Mouse (Mus musculus): Measurements from ENCODE around the gene Arl4c. TPM values are rescaled to one million over a fixed set of nuclear protein-coding genes. Genes with fewer than 3 reads are reported as not detected.

Gene Arl4c
- polyA plus RNA-seq (2017; shearing (Covaris generic)): 10 to 100 TPM; 17.3 to 19.6 TPM

DNA sequence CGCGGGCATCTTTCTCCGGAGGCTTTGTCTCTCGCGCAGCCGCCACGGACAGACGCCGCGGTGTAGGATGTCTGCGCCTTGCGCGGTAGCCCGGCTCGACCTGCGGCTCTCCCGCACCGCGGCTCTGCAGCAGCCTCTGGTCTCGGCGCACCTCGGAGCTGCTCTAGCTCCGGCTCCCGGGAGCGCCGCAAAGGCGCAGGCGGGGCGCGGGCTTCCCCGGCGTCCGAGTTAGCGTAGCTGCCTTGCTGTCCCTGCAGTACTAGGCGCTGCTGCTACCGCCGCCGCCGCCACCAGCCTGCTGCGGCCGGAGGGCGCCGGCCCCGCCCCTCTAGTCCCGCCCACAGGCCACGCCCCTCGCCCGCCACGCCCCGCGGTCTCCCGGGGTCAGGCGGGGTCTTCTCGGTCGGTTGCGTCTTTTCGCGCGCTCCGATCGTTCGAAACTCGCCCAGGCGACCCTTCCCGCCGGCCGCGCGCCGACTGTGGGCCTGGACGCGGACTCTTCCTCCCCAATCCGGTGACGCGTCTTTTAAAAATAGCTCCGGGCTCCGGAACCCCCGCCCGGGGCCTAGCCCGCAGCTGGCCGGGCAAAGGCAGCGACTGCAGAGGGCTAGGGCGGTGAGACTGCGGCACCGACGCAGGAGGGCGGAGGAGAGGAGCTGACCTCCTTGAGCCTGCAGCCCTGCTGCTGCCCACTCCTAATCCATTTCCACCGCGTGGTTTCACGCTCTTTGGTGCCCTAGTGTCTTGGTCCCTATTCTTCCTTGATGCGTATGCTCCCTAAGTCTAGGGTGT lies at the start of gene Arl4c:
Gene Arl4c (minus strand): TSS at position 352 of the 792 bp plus-strand sequence.
- peak; percentile 50 for ATAC-seq

GRCm38 (mm10) chr1:88751332-88751731 lies 49.3 kb upstream of the Arl4c start:
- no peak for ATAC-seq

DNA sequence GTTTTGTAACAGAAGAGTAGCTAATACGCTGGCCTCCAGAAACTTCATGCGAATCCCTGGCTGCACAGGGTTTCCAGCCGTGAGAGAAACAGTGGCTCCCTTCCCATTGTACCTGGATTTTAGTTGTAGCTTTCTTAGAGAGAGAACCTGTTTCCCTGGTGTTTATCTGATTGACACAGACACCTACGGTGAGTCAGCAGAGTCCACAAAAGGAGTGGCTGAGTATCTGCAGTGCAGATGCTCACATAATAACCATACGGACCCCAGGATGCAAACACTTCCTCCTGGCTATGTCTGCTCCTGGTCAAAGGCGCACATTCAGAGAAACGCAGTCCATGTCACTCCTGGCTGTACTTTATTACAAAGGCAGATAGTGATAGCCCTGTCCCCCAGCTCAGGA lies 48.6 kb upstream of the Arl4c start:
- ATAC-seq: no peak

- no peak for ATAC-seq
These were observed 48.1 kb upstream of the Arl4c start for GRCm38 (mm10) chr1:88750126-88750525.

GRCm38 (mm10) chr1:88749106-88749505 lies 47.1 kb upstream of the Arl4c start:
- no peak for ATAC-seq

GRCm38 (mm10) chr1:88745256-88745655 lies 43.2 kb upstream of the Arl4c start:
- peak; percentile 80 for ATAC-seq

- no peak for ATAC-seq
These were observed 42.2 kb upstream of the Arl4c start for GRCm38 (mm10) chr1:88744261-88744660.

DNA sequence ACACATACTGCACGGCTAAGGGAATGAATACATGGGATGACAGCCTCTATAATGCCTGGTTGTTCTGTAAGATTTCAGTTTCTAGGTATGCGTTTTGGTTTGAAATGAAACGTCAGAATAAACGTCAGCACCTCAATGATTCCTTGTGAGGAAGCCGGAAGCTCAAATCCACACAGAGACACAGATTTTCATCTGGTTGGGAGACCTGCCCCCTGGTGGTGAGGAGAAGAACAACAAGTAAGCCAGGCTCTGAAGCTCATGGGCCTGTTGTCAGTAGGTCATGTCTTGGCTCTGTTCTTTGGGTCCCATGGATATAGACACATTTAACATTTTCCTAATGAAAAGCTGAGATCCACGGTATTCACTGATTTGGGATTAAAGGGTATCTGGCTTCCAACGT lies 40.4 kb upstream of the Arl4c start:
- peak; percentile 67 for ATAC-seq

DNA sequence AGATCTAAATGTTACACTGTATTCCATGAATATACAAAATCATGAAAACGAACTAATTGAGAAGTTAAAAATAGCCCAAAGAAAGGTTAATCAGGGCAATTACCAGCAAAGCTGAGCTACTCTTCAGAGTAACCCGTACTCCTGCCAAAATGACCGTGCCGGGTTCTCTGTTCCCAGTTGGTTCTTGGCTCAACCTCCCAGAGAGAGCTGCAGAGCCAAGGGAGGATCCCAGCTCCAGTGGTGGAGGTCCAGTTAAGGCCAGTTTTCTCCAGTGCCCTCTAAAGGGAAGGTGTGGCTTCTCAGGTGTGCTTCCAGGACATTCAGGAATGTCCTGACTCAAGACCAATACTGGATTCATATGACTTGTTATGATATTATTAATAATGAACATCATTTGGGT lies 37.5 kb upstream of the Arl4c start:
- ATAC-seq: no peak

GRCm38 (mm10) chr1:88738931-88739330 lies 36.9 kb upstream of the Arl4c start:
- ATAC-seq: no peak

DNA sequence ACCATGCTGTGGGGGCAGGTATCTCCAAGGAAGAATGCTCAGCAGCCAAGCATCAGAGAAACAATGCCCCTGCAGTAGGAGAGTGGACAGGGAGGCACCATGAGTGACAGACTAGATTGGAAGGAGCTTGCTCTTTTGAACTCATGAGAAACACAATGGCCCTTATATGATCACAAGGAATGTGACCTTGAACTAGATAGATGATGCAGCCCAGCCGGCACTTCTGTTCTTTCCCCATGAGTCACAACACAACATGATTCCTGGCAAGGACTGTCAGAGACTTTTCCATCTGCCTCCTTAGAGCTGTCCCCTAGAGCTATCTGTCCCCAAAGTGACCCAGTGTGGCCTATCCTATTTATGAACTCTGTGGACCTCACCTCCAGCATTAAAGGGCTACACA lies 27.5 kb upstream of the Arl4c start:
- no peak for ATAC-seq

DNA sequence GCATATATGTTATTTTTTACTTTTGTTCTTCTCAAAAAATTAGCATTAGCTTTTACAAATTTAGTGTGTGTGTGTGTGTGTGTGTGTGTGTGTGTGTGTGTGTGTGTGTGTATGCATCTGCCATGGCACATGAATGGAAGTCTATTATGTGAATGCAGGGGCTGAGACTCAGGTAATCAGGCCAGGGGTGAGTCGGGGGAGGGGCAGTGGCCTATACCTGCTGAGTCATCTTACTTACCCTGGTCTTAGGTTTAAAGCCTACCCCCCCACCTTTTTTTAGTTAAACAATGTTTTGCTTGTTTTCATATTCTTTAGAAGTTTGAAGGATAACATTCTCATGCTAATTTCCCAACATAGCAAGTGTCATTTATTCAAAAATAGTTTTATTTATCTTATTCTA lies 25.3 kb upstream of the Arl4c start:
- ATAC-seq: no peak

DNA sequence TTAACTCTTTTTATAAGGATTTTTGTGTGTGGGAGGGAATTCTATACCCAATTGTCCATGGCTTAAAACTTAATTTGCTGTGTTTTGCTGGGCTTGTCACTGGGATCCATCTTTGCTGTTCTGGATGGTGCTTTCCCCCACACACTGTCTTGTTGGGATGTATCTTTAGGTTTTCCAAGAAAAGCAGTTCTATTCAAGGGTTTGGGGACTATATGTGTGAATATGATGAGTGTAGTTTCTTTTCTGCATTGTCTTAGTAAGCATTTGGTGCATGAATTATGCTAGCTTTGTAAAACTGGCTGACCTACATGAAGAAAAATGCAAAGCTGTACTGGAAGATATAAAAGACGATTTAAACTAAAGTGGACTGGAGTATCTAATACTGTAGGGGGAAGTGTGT lies 23.7 kb upstream of the Arl4c start:
- ATAC-seq: no peak

GRCm38 (mm10) chr1:88720626-88721229 lies 18.7 kb upstream of the Arl4c start:
- ATAC-seq: peak; percentile 73

GRCm38 (mm10) chr1:88718563-88718962 lies 16.5 kb upstream of the Arl4c start:
- no peak for ATAC-seq

DNA sequence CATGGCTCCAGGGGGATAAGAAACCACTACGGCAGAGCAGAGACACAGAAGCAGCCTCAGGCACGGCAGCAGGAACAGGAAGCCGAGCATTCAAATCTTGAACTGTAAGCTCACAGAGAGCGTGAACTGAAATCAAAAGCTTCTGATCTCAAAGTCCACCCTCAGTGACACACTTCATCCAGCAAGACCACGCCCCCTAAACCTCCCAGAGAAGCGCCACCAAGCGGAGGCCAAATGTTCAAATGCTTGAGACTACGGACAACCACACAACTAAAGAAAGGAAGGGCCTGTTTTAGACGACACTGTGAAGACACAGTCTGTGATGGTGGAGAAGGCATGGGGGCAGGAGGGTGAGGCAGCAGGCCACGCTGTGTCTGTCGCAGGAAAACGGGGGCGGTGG lies 15.7 kb upstream of the Arl4c start:
- ATAC-seq: no peak

DNA sequence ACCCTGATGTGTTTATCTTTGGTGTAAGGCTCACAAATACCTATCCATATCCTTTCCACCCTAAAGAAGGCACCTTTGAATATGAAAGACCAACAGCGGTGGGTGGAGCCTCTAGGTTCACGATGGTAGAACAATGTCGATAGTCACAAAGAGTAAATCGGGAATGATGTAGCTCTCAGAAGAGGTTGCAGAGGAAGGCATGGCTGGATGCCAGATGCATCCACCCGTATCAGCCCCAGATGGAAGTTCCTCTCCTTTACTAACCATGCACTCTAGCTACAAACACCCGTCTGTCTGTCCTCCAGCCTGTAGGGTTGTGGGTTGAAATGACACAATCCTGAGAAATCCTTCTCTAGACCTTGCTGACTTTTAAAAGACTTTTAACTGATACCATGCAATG lies 10.0 kb upstream of the Arl4c start:
- ATAC-seq: no peak

DNA sequence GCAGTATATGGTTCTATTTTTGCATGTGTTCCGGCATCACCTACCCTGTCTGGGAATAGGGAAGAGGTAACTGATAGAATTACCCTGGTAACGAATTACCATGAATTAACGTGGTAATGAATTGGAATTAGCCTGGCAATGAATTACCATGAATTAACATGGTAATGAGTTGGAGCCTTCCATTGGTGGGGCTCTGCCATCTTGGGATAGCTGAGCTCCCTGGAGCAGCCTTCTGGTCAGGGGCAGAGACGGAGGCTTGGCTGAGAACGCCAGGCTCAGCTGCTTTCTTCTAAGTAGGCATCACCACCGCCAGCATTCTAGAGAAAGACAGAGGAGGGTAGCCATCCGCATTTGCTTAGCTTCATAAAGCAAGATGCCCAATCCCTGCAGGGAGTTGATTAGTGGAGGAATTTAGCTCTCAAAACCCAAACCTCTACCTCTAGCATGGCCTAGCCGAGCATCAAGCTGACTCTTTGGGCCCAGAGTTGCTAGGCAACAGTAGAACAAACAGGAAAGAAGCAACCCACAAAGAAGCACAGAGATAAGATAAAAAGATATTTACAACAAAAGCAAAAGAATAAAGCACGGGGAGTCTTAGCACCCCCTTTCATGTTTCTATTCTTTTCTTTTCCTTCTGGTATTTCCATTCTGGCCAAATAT lies 6.8 kb upstream of the Arl4c start:
- ATAC-seq: peak; percentile 79

- peak; percentile 26 for ATAC-seq
These were observed 6.2 kb upstream of the Arl4c start for GRCm38 (mm10) chr1:88708191-88708590.

DNA sequence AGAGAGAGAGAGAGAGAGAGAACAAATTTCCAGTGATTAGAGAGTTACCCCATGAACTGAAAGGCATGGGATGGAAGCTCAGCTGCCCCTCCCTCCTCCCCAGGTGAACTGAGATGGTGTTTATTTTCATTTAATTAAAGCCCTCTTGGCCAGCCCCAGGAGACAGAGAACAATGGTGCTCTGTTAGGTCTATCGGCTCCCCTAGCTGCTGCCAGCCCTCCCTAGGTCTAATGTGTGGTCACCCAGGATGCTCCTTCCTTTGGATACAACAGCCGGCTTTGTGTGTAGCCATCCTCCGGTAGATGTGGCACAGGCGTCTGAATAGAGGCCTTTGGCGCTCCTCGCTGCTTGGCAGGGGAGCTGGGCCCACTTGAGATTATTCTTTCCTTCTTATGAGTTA lies 5.5 kb upstream of the Arl4c start:
- no peak for ATAC-seq

DNA sequence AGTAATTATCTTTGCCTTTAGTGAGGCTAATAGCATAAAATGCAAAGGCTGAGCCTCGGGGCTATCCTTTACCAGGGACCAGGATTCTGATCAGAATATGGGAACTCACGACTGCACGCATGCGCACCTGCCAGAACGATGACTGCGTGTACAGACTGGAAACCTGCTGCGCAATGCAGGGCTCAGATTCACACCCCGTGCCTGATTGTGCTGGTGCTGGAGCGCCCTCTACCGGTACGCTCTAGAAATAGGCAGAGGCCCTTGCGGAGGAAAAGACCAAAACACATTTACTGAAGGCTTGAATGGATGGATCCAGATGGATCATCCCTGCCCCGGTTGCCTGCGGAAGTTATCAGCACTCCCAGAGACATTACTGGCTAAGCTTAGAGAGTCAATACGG lies 3.8 kb upstream of the Arl4c start:
- ATAC-seq: peak; percentile 22

GRCm38 (mm10) chr1:88705050-88705449 lies 3.0 kb upstream of the Arl4c start:
- ATAC-seq: peak; percentile 14

GRCm38 (mm10) chr1:88700961-88701861 lies 810 bp downstream of the Arl4c start:
- no peak for ATAC-seq

All from activated CD4-positive, CD25-positive, alpha-beta regulatory T cell, adult 4 months (primary cell).